ENCODE assay signal across 27 mouse cellular contexts in genomic region chr12:99093989-99094388, GRCm38 (mm10).
"Had no signal": no experiment of that assay in that cellular context is flagged by ENCODE, and none has a peak within 500 bp of the region (broad histone marks: within the 10 kb centered on the region; RNA-seq: fewer than 3 reads in every experiment).

No protein-coding gene starts in this region.

- DNase-seq: gastrocnemius, adult 2 months; gastrocnemius, postnatal 10 days; gastrocnemius, postnatal 25 days; heart, adult 18-20 months; heart, postnatal 14 days; heart, postnatal 36 days; kidney, adult 11 months; kidney, adult 2 months; kidney, adult 9 months; kidney, postnatal 14 days; kidney, postnatal 36 days; layer of hippocampus, adult 9-11 months; layer of hippocampus, postnatal 36 days; left cerebral cortex, postnatal 4 days had no signal

- H3K27ac ChIP-seq: gastrocnemius, adult 2 months; heart, embryonic 13.5 days; heart, embryonic 15.5 days; hindbrain, embryonic 13.5 days; hindbrain, embryonic 15.5 days; hindbrain, postnatal 0 days; kidney, embryonic 15.5 days; kidney, postnatal 0 days; limb, embryonic 13.5 days; limb, embryonic 15.5 days; liver, embryonic 12.5 days; liver, embryonic 14.5 days had no signal

- H3K36me3 ChIP-seq: heart, embryonic 13.5 days; heart, embryonic 15.5 days; hindbrain, embryonic 13.5 days; hindbrain, embryonic 15.5 days; kidney, embryonic 15.5 days; limb, embryonic 13.5 days; limb, embryonic 15.5 days; liver, embryonic 12.5 days had no signal

- H3K9ac ChIP-seq: heart, embryonic 13.5 days; heart, embryonic 15.5 days; hindbrain, embryonic 13.5 days; hindbrain, embryonic 15.5 days; kidney, embryonic 15.5 days; limb, embryonic 13.5 days; limb, embryonic 15.5 days; liver, embryonic 12.5 days; liver, embryonic 14.5 days had no signal

- H3K9me3 ChIP-seq: heart, embryonic 13.5 days; heart, embryonic 15.5 days; hindbrain, embryonic 13.5 days; hindbrain, embryonic 15.5 days; kidney, embryonic 15.5 days; limb, embryonic 13.5 days; limb, embryonic 15.5 days; liver, embryonic 12.5 days had no signal

- H3K4me2 ChIP-seq: heart, embryonic 11.5 days; heart, embryonic 13.5 days; heart, embryonic 15.5 days; hindbrain, embryonic 13.5 days; hindbrain, embryonic 15.5 days; kidney, embryonic 15.5 days; limb, embryonic 13.5 days; limb, embryonic 15.5 days; liver, embryonic 12.5 days had no signal

- ATAC-seq: hindbrain, postnatal 0 days; intestine, embryonic 16.5 days; liver, embryonic 12.5 days had no signal

- H3K4me1 ChIP-seq: hindbrain, embryonic 15.5 days; kidney, embryonic 15.5 days; limb, embryonic 15.5 days; liver, embryonic 12.5 days had no signal

- H3K27me3 ChIP-seq: heart, embryonic 15.5 days; hindbrain, embryonic 15.5 days; limb, embryonic 15.5 days had no signal

- H3K4me3 ChIP-seq: gastrocnemius, adult 2 months; heart, embryonic 13.5 days; heart, embryonic 15.5 days; hindbrain, embryonic 13.5 days; hindbrain, embryonic 15.5 days; kidney, embryonic 15.5 days; limb, embryonic 13.5 days; limb, embryonic 15.5 days; liver, embryonic 12.5 days had no signal
